Mouse (Mus musculus) brain, embryonic 18.5 days (tissue): ENCODE measurements around the gene Trafd1.

Experiments used
- DNase-seq: peaks from one replicate; pipeline ENCODE4 v3.0.0-alpha.2; 2012; ENCODE audit warnings: low read depth, low spot score

Gene Trafd1

GRCm38 (mm10) chr5:121385461-121386119 is at the start of gene Trafd1:
Gene Trafd1 (minus strand): TSS chr5:121385632.
- peak; percentile 82 for DNase-seq

GRCm38 (mm10) chr5:121428954-121429353 is 43.5 kb upstream of the Trafd1 start:
- DNase-seq, result no peak

GRCm38 (mm10) chr5:121423297-121423696 is 37.9 kb upstream of the Trafd1 start:
- DNase-seq, result no peak

GRCm38 (mm10) chr5:121422787-121423186 is 37.4 kb upstream of the Trafd1 start:
- DNase-seq, result no peak

- no peak for DNase-seq
These were observed 35.3 kb upstream of the Trafd1 start for GRCm38 (mm10) chr5:121420721-121421120.

GRCm38 (mm10) chr5:121410975-121411374 is 25.5 kb upstream of the Trafd1 start:
- no peak for DNase-seq

- DNase-seq, result no peak
These were observed 22.4 kb upstream of the Trafd1 start for GRCm38 (mm10) chr5:121407856-121408255.

- DNase-seq, result no peak
These were observed 15.4 kb upstream of the Trafd1 start for GRCm38 (mm10) chr5:121400849-121401248.

GRCm38 (mm10) chr5:121400064-121400463 is 14.6 kb upstream of the Trafd1 start:
- no peak for DNase-seq

GRCm38 (mm10) chr5:121399540-121399939 is 14.1 kb upstream of the Trafd1 start:
- DNase-seq, result no peak

GRCm38 (mm10) chr5:121398965-121399462 is 13.6 kb upstream of the Trafd1 start:
- no peak for DNase-seq

GRCm38 (mm10) chr5:121398146-121398964 is 12.9 kb upstream of the Trafd1 start:
- DNase-seq, result no peak

- peak; percentile 91 for DNase-seq
These were observed 12.0 kb upstream of the Trafd1 start, which contains the start of gene Naa25 for GRCm38 (mm10) chr5:121397187-121398145. Gene Naa25 (plus strand): TSS chr5:121397936.

- no peak for DNase-seq
These were observed 10.2 kb upstream of the Trafd1 start for GRCm38 (mm10) chr5:121395621-121396020.

- DNase-seq, result no peak
These were observed 8.0 kb upstream of the Trafd1 start for GRCm38 (mm10) chr5:121393402-121393801.

- DNase-seq, result no peak
These were observed 7.4 kb upstream of the Trafd1 start for GRCm38 (mm10) chr5:121392667-121393380.

GRCm38 (mm10) chr5:121389691-121390090 is 4.3 kb upstream of the Trafd1 start:
- no peak for DNase-seq

GRCm38 (mm10) chr5:121389106-121389505 is 3.7 kb upstream of the Trafd1 start:
- DNase-seq, result no peak

GRCm38 (mm10) chr5:121387126-121387525 is 1.7 kb upstream of the Trafd1 start:
- DNase-seq, result no peak

- DNase-seq, result no peak
These were observed 883 bp upstream of the Trafd1 start for GRCm38 (mm10) chr5:121386120-121386909.
